Mouse (Mus musculus) lung, postnatal 25 days (tissue): ENCODE measurements at regions not wholly inside any gene's neighbourhood (a gene's known extent, or its start where the extent isn't known, plus 50 kb on each side); places are given as distances from the start of the nearest gene placed in this dataset.

Source experiments
- DNase-seq: peaks from one replicate; pipeline ENCODE4 v3.0.0; 2022; ENCODE audit warnings: low spot score

- DNase-seq, result no peak
These were observed 337.7 kb downstream of the Galc start for GRCm38 (mm10) chr12:97921349-97922264.

GRCm38 (mm10) chr12:97918416-97918815, 340.8 kb downstream of the Galc start:
- DNase-seq, result no peak

DNA sequence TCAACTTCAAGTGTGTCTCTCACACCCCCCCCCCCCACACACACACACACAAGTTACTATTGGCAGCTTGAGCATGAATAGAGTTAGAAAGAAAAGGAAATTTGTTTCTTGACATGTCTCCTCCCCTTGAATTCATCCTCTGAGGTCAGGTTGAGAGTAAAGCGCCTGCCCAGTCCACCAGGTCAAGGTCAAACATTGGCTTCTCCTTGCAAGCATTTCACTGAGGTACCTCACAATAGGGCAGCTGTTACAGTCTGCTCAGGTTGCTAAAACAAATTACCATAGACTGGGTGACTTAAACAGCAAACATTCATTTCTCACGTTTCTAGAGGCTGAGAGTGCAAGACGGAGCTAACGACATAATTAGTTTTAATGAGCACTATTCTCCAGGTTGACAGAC, 344.2 kb downstream of the Galc start:
- no peak for DNase-seq

GRCm38 (mm10) chr12:97912730-97913129, 346.5 kb downstream of the Galc start:
- no peak for DNase-seq

DNA sequence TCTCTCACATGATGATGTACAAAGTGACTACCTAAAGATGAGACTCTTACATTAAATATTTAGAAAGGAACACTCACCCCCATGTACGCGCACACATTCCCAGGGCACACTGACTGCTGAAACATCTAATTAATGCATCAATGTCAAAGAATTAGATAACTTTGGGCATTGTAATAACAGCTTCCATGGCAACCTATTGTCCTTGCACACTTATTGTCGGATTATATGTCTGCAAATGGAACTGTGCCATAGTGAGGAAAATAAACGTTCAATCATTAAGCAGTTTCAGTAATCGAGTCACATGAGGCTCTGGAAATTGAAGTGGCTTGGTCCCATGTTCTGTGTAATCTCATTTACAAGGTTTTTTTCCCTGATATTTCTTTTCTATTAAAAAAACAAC, 360.0 kb downstream of the Galc start:
- DNase-seq, result no peak

DNA sequence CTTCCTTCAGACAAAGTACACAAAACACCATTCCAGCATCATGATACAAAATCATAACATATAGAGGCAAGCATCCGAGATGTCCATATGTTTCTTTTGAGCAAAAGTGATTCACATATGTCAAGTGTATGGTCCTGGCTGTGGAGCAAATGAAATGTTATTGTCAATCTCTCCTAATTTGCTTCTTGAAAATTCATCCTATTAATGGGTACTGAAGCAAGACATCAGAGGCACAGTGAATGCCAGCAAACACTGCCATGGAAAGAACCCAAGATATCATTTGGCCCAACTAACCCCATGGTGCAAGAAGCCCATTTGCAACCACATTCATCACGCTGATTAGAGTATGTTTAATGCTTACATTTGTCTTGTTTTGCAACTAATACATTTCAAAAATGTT, 361.1 kb downstream of the Galc start:
- DNase-seq, result no peak

DNA sequence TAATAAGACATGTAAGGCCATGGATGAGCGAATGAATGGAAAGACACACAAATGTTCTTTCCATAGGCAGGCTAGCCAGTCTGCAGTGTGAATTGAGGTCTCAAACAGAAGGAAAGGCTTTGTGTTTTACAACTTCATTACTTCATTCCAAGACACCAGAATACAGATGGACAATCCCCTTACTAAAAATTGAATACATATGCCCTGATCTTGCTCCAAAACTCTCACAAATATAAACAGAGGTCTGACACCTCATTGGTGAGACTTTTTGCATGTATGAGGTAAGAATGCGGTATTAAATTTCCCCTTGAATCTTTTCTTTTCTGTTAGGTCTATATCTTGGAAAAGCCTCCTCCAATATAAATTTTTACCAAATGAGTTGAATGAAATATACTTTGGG, 363.3 kb downstream of the Galc start:
- no peak for DNase-seq

- DNase-seq, result no peak
These were observed 370.3 kb downstream of the Galc start for GRCm38 (mm10) chr12:97888801-97889455.

- no peak for DNase-seq
These were observed 370.9 kb downstream of the Galc start for GRCm38 (mm10) chr12:97888291-97888800.

DNA sequence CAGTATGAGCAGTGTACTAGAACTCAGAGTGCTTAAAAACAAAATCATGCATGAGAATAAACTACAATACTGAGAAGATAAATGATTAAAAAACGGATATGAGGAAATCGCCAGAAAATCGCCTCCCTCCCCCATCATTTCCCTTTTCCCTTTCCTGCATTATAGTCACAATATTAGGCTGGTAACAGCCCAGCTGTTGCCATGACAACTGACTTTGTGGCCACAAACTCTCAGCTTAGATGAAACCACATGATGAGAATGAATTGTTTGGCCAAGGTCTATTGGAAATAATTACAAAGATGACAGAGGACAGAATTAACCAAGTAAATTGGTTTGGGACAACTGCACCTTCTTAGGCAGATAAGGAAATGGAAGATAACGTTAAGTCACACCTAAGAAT, 376.8 kb downstream of the Galc start:
- DNase-seq, result no peak

DNA sequence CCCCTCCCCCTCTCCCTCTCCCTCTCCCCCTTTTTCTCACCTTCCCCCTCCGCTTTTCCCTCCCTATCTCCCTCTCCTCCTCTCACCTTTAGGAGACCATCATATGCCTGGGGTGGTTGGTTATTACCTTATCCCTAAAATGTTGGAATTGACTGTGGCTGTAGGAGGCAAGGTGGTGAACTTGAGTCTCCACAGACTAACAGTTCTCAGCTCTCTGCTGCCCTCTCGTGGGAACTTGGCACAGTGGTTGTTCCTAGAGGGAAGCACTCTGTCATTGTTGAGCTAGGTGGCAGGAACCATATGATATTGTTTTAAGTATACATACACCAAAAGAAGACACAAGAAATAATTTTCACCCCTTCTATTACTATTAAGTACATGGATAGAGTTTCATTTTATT, 386.9 kb downstream of the Galc start:
- DNase-seq, result peak; percentile 25

DNA sequence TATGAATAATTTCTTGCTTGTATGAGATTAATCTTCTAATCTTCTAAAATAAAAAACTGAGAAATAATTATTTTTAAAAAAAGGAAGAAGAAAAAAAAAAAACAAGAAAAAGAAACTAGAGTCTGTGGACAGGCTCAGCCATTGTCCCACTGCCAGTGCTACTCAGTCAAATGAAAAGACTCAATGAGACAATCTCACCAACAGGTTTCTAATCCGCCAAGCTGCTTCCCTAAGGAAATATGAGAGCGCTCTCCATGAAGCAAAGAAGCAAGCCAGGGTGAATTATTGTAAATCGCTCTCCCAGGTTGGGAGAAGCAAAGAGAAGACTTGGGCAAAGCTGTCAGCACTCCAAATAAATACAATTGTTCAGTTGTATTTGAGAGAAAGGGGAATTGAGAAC, 396.3 kb downstream of the Galc start:
- DNase-seq, result no peak

DNA sequence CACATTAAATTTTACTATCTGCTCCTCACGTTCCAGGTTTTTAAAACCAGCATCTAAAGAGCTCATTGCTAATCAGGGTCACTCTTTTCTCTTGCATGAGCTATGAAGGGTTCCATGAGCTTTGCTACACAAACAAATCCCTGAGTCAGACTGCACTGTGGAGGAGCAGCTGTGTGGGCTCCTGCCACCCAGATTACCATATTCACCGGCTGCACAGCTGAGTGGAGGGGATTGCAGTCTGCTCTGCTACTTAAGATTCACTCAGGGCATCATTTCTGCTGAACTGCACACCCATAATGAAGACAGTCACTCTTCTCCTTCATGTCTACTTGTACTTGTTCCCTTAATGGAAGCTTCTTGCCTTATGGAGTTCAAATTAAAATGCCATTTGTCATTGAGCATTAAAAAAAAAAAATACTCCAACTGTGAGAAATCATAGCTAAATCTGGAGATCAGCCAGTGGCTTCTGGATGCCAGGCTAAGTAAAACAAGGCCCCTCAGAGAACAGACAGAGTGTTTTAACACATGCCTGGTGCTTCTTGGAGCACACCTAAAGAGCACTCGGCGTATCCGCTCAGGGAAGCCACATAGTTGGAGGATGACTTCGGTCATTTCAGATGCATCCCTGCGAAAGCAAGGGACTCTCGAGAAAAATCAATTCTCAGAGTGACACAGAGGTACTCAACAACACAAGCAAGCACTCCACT, 422.9 kb downstream of the Galc start:
- DNase-seq, result no peak

GRCm38 (mm10) chr12:97793364-97794120, 465.7 kb downstream of the Galc start:
- DNase-seq, result no peak

DNA sequence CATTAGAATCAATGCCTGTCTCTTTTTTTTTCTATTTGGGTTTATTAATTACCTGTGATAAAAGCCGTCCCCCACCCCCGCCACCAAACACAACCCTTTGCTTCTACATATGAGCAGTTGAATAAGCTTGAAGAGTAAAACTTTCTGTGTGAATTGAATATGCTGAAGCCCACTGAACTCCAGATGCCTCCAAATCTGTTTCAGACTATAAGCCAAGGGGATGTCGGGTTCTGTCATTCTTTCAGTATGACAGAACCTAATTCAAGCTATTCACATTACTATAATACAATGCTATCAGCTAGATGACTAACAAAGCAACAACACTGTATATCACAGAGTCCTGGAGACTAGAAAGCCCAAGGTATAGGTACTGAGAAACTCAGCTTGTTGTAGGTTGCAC, 475.8 kb downstream of the Galc start:
- DNase-seq, result no peak

DNA sequence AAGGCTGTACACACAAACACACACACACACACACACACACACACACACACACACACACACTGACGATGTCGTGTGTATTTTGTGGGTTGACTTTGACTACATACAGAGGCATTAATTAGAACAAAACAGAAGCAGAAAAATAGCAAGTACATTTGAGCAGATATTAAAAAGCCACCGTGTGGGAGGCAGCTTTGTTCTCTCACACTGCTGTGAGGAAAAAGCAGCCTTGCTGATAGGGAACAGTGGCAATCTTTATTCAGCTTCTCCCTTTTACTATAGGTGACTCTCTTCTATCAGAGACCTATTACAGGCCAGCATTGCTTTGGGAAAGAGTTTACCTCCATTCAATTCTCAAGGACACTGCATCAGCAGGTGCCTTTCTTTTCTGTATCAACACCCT, 500.1 kb downstream of the Galc start:
- DNase-seq, result no peak

DNA sequence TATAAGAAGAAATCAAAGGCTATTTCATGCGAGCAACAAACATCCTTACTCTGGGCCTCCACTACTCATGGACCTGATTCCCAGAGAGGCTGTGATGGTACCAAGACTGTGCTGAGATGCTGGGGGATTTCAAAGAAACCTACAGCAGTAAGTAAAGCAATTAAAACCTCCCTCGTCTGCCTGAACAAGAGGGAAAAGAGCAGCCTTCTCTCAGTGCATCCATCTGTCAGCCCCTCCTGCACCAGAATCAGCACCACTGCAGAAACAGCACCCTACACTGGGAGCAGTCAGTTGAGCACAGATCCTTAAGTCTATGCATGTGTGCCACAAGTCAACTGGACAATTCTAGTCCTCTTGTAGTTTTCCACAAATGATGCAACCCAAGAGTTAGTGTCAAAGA, 500.6 kb downstream of the Galc start:
- no peak for DNase-seq

DNA sequence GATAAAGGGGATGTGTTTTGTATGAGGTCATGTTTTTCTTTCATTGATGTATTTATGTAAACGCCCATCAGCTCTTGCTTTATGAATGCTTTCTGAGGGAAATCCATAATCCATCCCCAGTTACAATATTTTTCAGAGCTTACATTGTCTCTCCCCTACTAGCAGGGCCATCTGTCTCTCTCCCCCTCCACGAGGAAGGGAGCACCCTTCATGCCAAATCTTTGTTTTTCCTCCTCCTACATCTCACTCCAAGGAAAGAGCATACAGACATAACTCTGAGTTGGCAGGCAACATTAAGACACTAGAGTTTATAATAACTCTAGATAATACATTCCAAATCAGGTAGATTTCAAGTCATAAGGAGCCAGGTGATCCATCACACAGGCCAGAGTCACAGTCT, 509.1 kb downstream of the Galc start:
- DNase-seq, result no peak

DNA sequence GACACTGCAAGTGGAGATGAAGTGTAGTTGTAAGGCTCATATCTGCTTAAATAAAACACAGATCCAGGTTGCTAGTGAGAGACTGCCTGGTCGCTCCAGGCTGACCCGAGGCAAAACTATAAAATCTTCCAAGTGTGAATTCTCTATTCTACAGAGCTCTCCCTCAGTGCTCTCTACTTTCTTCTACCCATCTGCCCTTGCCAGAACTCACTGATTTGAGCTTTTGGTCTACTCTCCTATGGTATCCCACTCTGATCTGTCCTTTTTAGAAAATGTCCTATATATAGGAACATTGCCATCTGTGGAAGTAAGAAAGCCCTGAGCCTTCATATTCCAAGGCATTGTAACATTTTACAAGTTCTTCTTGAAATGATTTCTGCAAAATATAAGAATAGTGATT, 518.3 kb downstream of the Galc start:
- no peak for DNase-seq

- DNase-seq, result no peak
These were observed 527.1 kb downstream of the Galc start for GRCm38 (mm10) chr12:97732078-97732580.

- no peak for DNase-seq
These were observed 538.7 kb downstream of the Galc start for GRCm38 (mm10) chr12:97720554-97720953.

GRCm38 (mm10) chr12:97717812-97718211, 541.4 kb downstream of the Galc start:
- DNase-seq, result no peak
